Mouse (Mus musculus): ENCODE data around the gene Ldb3. TPM values are rescaled to one million over a fixed set of nuclear protein-coding genes. Genes with fewer than 3 reads are reported as not detected.

Ldb3 gene
- total and polyA plus RNA-seq, 2 experiments from 2014 or later, result 1.3 to 1.7 TPM

DNA sequence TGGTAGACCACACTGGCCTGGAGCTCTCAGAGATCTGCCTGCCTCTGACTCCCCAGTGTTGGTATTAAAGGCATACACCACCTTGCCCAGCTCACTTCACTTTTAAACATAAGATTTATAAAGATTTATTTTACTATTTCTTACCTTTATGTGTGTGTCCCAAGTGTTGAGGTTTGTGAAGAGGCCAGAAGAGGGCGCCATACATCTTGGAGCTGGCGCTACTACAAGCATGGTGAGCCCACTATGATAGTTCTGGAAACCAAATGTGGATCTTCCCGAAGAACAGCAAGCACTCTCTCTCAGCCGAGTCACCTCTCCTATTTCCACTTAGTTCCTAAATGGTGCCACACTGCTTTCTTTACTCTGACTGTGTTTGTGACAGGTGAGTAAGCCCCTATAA lies 23.7 kb upstream of the Ldb3 start:
- peak; percentile 53 for DNase-seq (ENCODE audit: low spot score)
- no peak for ATAC-seq
- H3K9ac ChIP-seq (replicated peaks; ENCODE audit: low read length), result no peak overlapping the region
- H3K27me3 ChIP-seq (ENCODE audit: insufficient read depth, low read length), result 0 out of 2 replicates have a peak, but pooled peaks cover 8% of the 10 kb centered on the region
- no peak overlapping the region for H3K4me2 ChIP-seq (ENCODE audit: low read depth, low read length)
- TF ChIP-seq CTCF (IDR thresholded peaks at IDR 0.05; ENCODE audit: low read depth), result peak; percentile 54
- WGBS, result 41% methylated on average over 4 of the region's 4 CpGs
- H3K4me3 ChIP-seq (ENCODE audit: low read length), result no peak overlapping the region
- no peaks in the 10 kb centered on the region for H3K36me3 ChIP-seq (ENCODE audit: insufficient read depth, low read length)
- no peak overlapping the region for H3K27ac ChIP-seq
- H3K9me3 ChIP-seq (ENCODE audit: low read length), result no peaks in the 10 kb centered on the region
- H3K4me1 ChIP-seq (ENCODE audit: insufficient read depth, low read length), result no peaks in the 10 kb centered on the region

DNA sequence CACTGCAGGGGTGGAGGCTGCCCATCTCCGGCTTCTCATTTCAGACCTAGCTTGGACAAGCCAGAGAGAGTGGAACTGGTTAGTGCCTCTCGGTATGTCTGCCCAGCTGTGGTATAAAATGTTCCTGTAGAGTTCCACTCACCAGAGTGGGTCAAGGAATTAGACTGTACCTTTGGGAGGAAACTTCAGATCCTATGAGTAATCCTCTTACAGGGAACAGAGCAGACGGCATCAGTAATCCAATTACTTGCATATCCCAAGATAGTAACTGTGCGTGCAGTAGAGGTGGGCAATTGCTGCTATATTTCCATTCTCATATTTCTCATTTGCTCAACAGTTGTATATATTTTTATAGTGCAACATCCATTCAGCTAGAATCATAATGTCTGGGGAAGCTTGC lies 23.1 kb upstream of the Ldb3 start:
- H3K4me1 ChIP-seq (ENCODE audit: insufficient read depth, low read length), result no peaks in the 10 kb centered on the region
- no peak overlapping the region for H3K4me2 ChIP-seq (ENCODE audit: low read depth, low read length)
- no peak for TF ChIP-seq CTCF (IDR thresholded peaks at IDR 0.05; ENCODE audit: low read depth)
- H3K36me3 ChIP-seq (ENCODE audit: insufficient read depth, low read length), result no peaks in the 10 kb centered on the region
- H3K4me3 ChIP-seq (ENCODE audit: low read length), result no peak overlapping the region
- ATAC-seq (no peak), DNase-seq (ENCODE audit: low spot score) (no peak)
- H3K9ac ChIP-seq (replicated peaks; ENCODE audit: low read length), result no peak overlapping the region
- H3K27ac ChIP-seq, result no peak overlapping the region
- H3K9me3 ChIP-seq (ENCODE audit: low read length), result no peaks in the 10 kb centered on the region
- WGBS, result 70% methylated on average over 4 of the region's 4 CpGs
- H3K27me3 ChIP-seq (ENCODE audit: insufficient read depth, low read length), result 0 out of 2 replicates have a peak, but pooled peaks cover 8% of the 10 kb centered on the region

- Histone ChIP-seq H3K9ac (replicated peaks; ENCODE audit: low read length) (no peak overlapping the region), H3K4me1 (ENCODE audit: insufficient read depth, low read length) (no peaks in the 10 kb centered on the region), H3K9me3 (ENCODE audit: low read length) (no peaks in the 10 kb centered on the region), H3K27ac (no peak overlapping the region), H3K4me3 (ENCODE audit: low read length) (no peak overlapping the region), H3K4me2 (ENCODE audit: low read depth, low read length) (no peak overlapping the region), H3K27me3 (ENCODE audit: insufficient read depth, low read length) (no peaks in the 10 kb centered on the region), H3K36me3 (ENCODE audit: insufficient read depth, low read length) (no peaks in the 10 kb centered on the region)
- no peak for DNase-seq (ENCODE audit: low spot score)
- 0 out of 2 replicates have a peak, but pooled peaks have one; percentile 18 for ATAC-seq
- TF ChIP-seq CTCF (IDR thresholded peaks at IDR 0.05; ENCODE audit: low read depth), result no peak
- WGBS, result 98% methylated on average over 7 of the region's 7 CpGs
Observed at GRCm38 (mm10) chr14:34601910-34602309, 13.4 kb upstream of the Ldb3 start.

DNA sequence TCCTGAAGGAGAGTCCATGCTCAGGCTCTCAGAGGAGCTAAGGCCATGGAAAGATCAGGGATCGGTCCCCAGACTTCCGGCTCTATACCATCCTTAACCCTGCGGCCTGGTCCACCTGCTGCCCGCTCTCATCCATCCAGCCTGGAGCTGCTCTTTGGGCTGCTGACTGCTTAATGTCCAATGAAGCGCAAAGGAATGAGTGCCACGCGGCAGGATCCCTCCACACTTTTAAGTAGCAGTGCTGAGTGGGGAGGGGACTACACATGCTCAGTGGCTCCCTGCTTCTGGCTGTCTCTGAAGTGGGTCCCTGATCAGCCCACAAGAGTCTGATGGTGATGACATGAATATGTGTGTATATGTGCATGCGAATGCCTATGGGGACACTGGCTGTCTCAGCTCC lies 11.5 kb upstream of the Ldb3 start, which contains the start of gene Opn4:
Gene Opn4 (minus strand): TSS at position 202 of the 400 bp plus-strand sequence.
- no peak within 1 kb of the TSS for H3K4me2 ChIP-seq (ENCODE audit: low read depth, low read length)
- TF ChIP-seq CTCF (IDR thresholded peaks at IDR 0.05; ENCODE audit: low read depth), result no peak
- H3K36me3 ChIP-seq (ENCODE audit: insufficient read depth, low read length), result no peaks in the 10 kb centered on the region
- no peaks in the 10 kb centered on the region for H3K27me3 ChIP-seq (ENCODE audit: insufficient read depth, low read length)
- no peak for DNase-seq (ENCODE audit: low spot score)
- H3K9me3 ChIP-seq (ENCODE audit: low read length), result no peaks in the 10 kb centered on the region
- no peaks in the 10 kb centered on the region for H3K4me1 ChIP-seq (ENCODE audit: insufficient read depth, low read length)
- no peak within 1 kb of the TSS for H3K27ac ChIP-seq
- no peak within 1 kb of the TSS for H3K4me3 ChIP-seq (ENCODE audit: low read length)
- ATAC-seq, result no peak
- H3K9ac ChIP-seq (replicated peaks; ENCODE audit: low read length), result no peak within 1 kb of the TSS
- WGBS, result 63% methylated on average over 8 of the region's 8 CpGs

DNA sequence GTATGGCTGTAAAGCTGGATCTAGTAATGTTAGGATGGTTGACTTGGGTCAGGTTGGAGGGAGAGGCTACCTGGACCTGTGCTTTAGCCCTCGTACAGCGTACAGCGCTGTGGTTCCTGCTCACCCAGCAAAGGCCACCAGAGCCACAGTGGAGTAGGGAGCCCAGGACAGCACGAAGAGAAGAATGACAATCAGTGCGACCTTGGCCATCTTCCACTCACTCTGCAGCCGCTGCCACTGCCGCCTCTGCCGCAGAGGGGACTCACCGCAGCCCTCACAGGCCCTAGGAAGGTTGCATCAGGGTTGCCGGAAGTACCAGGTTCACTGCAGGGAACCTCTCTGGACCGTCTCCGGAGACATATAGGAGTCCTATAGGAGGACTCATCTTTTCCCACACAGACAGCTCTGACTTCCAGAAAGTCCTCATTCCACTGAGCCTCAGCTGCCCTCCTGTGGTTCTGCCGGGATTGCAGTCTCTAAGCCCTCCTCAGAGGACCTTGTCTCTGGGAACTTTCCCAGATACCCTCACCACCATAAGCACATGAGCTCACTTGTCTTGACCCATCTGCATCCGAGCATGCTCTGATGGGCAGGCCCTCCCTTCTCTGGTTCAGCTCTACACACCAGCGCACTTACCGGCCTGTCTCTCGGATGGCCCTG lies 7.2 kb upstream of the Ldb3 start:
- ATAC-seq, result no peak
- Histone ChIP-seq H3K4me1 (ENCODE audit: insufficient read depth, low read length) (no peaks in the 10 kb centered on the region), H3K4me3 (ENCODE audit: low read length) (no peak overlapping the region), H3K9ac (replicated peaks; ENCODE audit: low read length) (no peak overlapping the region), H3K9me3 (ENCODE audit: low read length) (no peaks in the 10 kb centered on the region), H3K27me3 (ENCODE audit: insufficient read depth, low read length) (no peaks in the 10 kb centered on the region), H3K36me3 (ENCODE audit: insufficient read depth, low read length) (no peaks in the 10 kb centered on the region), H3K27ac (no peak overlapping the region), H3K4me2 (ENCODE audit: low read depth, low read length) (no peak overlapping the region)
- TF ChIP-seq CTCF (IDR thresholded peaks at IDR 0.05; ENCODE audit: low read depth), result peak; percentile 33
- no peak for DNase-seq (ENCODE audit: low spot score)
- WGBS, result 81% methylated on average over 17 of the region's 17 CpGs

- Histone ChIP-seq H3K4me2 (ENCODE audit: low read depth, low read length) (no peak overlapping the region), H3K4me3 (ENCODE audit: low read length) (no peak overlapping the region), H3K27ac (no peak overlapping the region), H3K27me3 (ENCODE audit: insufficient read depth, low read length) (no peaks in the 10 kb centered on the region), H3K9me3 (ENCODE audit: low read length) (no peaks in the 10 kb centered on the region), H3K9ac (replicated peaks; ENCODE audit: low read length) (no peak overlapping the region), H3K36me3 (ENCODE audit: insufficient read depth, low read length) (no peaks in the 10 kb centered on the region), H3K4me1 (ENCODE audit: insufficient read depth, low read length) (no peaks in the 10 kb centered on the region)
- ATAC-seq, result no peak
- 76% methylated on average over 15 of the region's 15 CpGs for WGBS
- no peak for DNase-seq (ENCODE audit: low spot score)
- TF ChIP-seq CTCF (IDR thresholded peaks at IDR 0.05; ENCODE audit: low read depth), result no peak
Observed at GRCm38 (mm10) chr14:34591741-34592535, 3.5 kb upstream of the Ldb3 start.
